Mouse (Mus musculus) liver, postnatal 0 days (tissue): ENCODE data around the gene Pcdh7.

Source experiments
- CTCF ChIP-seq: sonication (generic); IDR thresholded peaks from 2 replicates; pipeline ENCODE4 v1.5.1; 2016; ENCODE audit warnings: antibody characterized with exemption, low read depth
- EP300 ChIP-seq: IDR thresholded peaks from 2 replicates; pipeline ENCODE4 v1.6.1; 2016; ENCODE audit warnings: antibody characterized with exemption, low read depth, mild to moderate bottlenecking

GRCm38 (mm10) chr5:57943611-57944010, 225.8 kb downstream of the Pcdh7 start:
- TF ChIP-seq CTCF = no peak
- no peak for TF ChIP-seq EP300
